Mouse (Mus musculus) layer of hippocampus, adult 2 months (tissue): ENCODE data around the gene Nbeal1. TPM values are rescaled to one million over a fixed set of nuclear protein-coding genes. Genes with fewer than 3 reads are reported as not detected.

Experiments used
- DNase-seq, 2 experiments: peaks; one replicate each; pipeline ENCODE4 v3.0.0; 2022; ENCODE audit warnings: low spot score in 2 of 2
- H3K27ac ChIP-seq: fragments of 200-600 bp; 2 replicates; pipeline ENCODE4 v1.8.1; 2022
- H3K4me3 ChIP-seq: fragments of 200-600 bp; 2 replicates; pipeline ENCODE4 v1.8.1; 2022; ENCODE audit warnings: mild to moderate bottlenecking
- CTCF ChIP-seq: fragments of 200-600 bp; conservative IDR thresholded peaks from 2 replicates; pipeline ENCODE4 v1.8.1; 2022; ENCODE audit warnings: antibody characterized with exemption, mild to moderate bottlenecking, moderate library complexity
- total RNA-seq, 2 experiments: library from RNA; stranded (reverse); gene quantifications; 2 replicates each; pipeline ENCODE4 v1.2.3; 2021

Nbeal1 gene
- total RNA-seq, 2 experiments from 2014 or later: 20.4 to 24.3 TPM

DNA sequence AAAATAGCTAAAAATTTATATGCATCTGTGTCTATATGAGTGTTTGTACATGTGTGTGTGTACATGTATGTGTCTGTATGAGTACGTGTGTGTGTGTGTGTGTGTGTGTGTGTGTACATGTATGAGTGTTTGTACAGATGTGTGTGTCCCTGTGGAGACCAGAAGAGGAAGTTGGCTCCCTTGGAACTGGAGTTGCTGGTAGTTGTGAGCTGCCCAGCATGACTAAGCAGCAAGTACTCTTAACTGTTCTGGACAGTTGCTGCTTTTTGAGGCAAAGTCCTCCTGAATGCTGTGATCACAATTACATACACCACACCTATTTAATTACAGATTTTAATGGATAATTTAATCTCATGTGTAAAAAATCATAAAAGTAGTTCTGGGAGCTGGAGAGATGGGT is 196.2 kb downstream of the Nbeal1 start:
- H3K4me3 ChIP-seq: no peak overlapping the region
- no peak for TF ChIP-seq CTCF
- no peak overlapping the region for H3K27ac ChIP-seq
- no peak for DNase-seq

DNA sequence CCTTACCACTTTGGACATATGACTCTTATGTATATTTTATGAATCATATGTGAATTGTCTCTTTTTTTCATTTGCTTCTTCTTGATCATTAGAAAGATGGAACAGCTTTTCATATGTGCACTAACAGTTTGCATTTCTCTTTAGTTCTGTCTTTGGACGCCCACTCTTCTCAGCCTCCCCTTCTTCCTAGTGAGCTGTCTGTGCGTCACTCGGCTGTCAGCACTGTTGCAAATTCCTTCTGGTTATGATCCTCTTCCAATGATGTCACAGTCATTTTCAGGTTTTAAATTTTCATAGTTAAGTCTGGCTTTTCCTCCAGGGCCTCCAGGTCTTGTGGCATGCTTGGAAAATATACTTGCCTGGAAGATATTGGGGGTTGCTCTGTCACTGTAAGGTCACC is 201.5 kb downstream of the Nbeal1 start:
- no peak overlapping the region for H3K4me3 ChIP-seq
- no peak overlapping the region for H3K27ac ChIP-seq
- no peak for TF ChIP-seq CTCF
- peak in 1 of 2 experiments; percentile 53 for DNase-seq

Other genes with a start within 250 kb of the Nbeal1 start
- 10 to 100 TPM; 35.6 to 39.5 TPM for gene Ica1l, start 137.4 kb upstream of the Nbeal1 start, total RNA-seq
- gene Carf, start 82.4 kb upstream of the Nbeal1 start, total RNA-seq: 10 to 100 TPM; 26.3 to 26.5 TPM
- 10 to 100 TPM; 30.2 to 31.4 TPM for gene Wdr12, start 82.0 kb upstream of the Nbeal1 start, total RNA-seq
- gene Cyp20a1, start 162.7 kb downstream of the Nbeal1 start, total RNA-seq: 10 to 100 TPM; 10.9 to 11.4 TPM
- 100 to 1,000 TPM; 367 to 372 TPM for gene Abi2, start 229.0 kb downstream of the Nbeal1 start, total RNA-seq